Mouse (Mus musculus): ENCODE measurements at regions not wholly inside any gene's neighbourhood (a gene's known extent, or its start where the extent isn't known, plus 50 kb on each side); places are given as distances from the start of the nearest gene placed in this dataset.
A peak's percentile ranks its signal among the peaks of the same experiment; 100 is the strongest.

- TF ChIP-seq CTCF (IDR thresholded peaks at IDR 0.05; ENCODE audit: borderline replicate concordance, insufficient read depth, low read length): no peak
- TF ChIP-seq POLR2A (IDR thresholded peaks at IDR 0.05; ENCODE audit: low read depth, low read length): no peak
- no peak overlapping the region for H3K27ac ChIP-seq (ENCODE audit: insufficient read depth, low read length)
- H3K4me3 ChIP-seq (ENCODE audit: insufficient read depth, low read length): no peak overlapping the region
- peaks cover 19% of the 10 kb centered on the region for H3K4me1 ChIP-seq (ENCODE audit: control insufficient read depth, insufficient read depth, low read length)
Observed at GRCm38 (mm10) chr6:31112293-31113077, 153.6 kb upstream of the Klf14 start.

GRCm38 (mm10) chr6:31113558-31114326 is 154.9 kb upstream of the Klf14 start:
- TF ChIP-seq CTCF (IDR thresholded peaks at IDR 0.05; ENCODE audit: borderline replicate concordance, insufficient read depth, low read length) (no peak), POLR2A (IDR thresholded peaks at IDR 0.05; ENCODE audit: low read depth, low read length) (no peak)
- H3K4me1 ChIP-seq (ENCODE audit: control insufficient read depth, insufficient read depth, low read length): peaks cover 11% of the 10 kb centered on the region; the same call in 1 of the 2 replicates
- no peak overlapping the region for H3K4me3 ChIP-seq (ENCODE audit: insufficient read depth, low read length)
- H3K27ac ChIP-seq (ENCODE audit: insufficient read depth, low read length): no peak overlapping the region

GRCm38 (mm10) chr6:31114336-31115335 is 155.8 kb upstream of the Klf14 start:
- H3K27ac ChIP-seq (ENCODE audit: insufficient read depth, low read length): no peak overlapping the region
- peaks cover 11% of the 10 kb centered on the region; the same call in 1 of the 2 replicates for H3K4me1 ChIP-seq (ENCODE audit: control insufficient read depth, insufficient read depth, low read length)
- no peak overlapping the region for H3K4me3 ChIP-seq (ENCODE audit: insufficient read depth, low read length)
- TF ChIP-seq POLR2A (IDR thresholded peaks at IDR 0.05; ENCODE audit: low read depth, low read length) (no peak), CTCF (IDR thresholded peaks at IDR 0.05; ENCODE audit: borderline replicate concordance, insufficient read depth, low read length) (no peak)

- H3K27ac ChIP-seq (ENCODE audit: insufficient read depth, low read length): peak overlapping the region; percentile 8; the same call in 1 of the 2 replicates
- TF ChIP-seq POLR2A (IDR thresholded peaks at IDR 0.05; ENCODE audit: low read depth, low read length): no peak
- TF ChIP-seq CTCF (IDR thresholded peaks at IDR 0.05; ENCODE audit: borderline replicate concordance, insufficient read depth, low read length): no peak
- H3K4me3 ChIP-seq (ENCODE audit: insufficient read depth, low read length): no peak overlapping the region
- peaks cover 11% of the 10 kb centered on the region; the same call in 1 of the 2 replicates for H3K4me1 ChIP-seq (ENCODE audit: control insufficient read depth, insufficient read depth, low read length)
Observed at GRCm38 (mm10) chr6:31115566-31115965, 156.7 kb upstream of the Klf14 start.

- Histone ChIP-seq H3K27ac (ENCODE audit: insufficient read depth, low read length) (peak overlapping the region; percentile 4; the same call in 1 of the 2 replicates), H3K4me3 (ENCODE audit: insufficient read depth, low read length) (no peak overlapping the region), H3K4me1 (ENCODE audit: control insufficient read depth, insufficient read depth, low read length) (peaks cover 14% of the 10 kb centered on the region; the same call in 1 of the 2 replicates)
- no peak for TF ChIP-seq POLR2A (IDR thresholded peaks at IDR 0.05; ENCODE audit: low read depth, low read length)
- no peak for TF ChIP-seq CTCF (IDR thresholded peaks at IDR 0.05; ENCODE audit: borderline replicate concordance, insufficient read depth, low read length)
Observed at GRCm38 (mm10) chr6:31116365-31116764, 157.5 kb upstream of the Klf14 start.

- Histone ChIP-seq H3K4me3 (ENCODE audit: insufficient read depth, low read length) (no peak overlapping the region), H3K27ac (ENCODE audit: insufficient read depth, low read length) (no peak overlapping the region), H3K4me1 (ENCODE audit: control insufficient read depth, insufficient read depth, low read length) (peaks cover 14% of the 10 kb centered on the region; the same call in 1 of the 2 replicates)
- TF ChIP-seq POLR2A (IDR thresholded peaks at IDR 0.05; ENCODE audit: low read depth, low read length) (no peak), CTCF (IDR thresholded peaks at IDR 0.05; ENCODE audit: borderline replicate concordance, insufficient read depth, low read length) (no peak)
Observed at GRCm38 (mm10) chr6:31117666-31118065, 158.8 kb upstream of the Klf14 start.

GRCm38 (mm10) chr6:31121008-31121407 is 162.1 kb upstream of the Klf14 start:
- H3K4me3 ChIP-seq (ENCODE audit: insufficient read depth, low read length): no peak overlapping the region
- peak overlapping the region; percentile 74 for H3K27ac ChIP-seq (ENCODE audit: insufficient read depth, low read length)
- no peak for TF ChIP-seq CTCF (IDR thresholded peaks at IDR 0.05; ENCODE audit: borderline replicate concordance, insufficient read depth, low read length)
- TF ChIP-seq POLR2A (IDR thresholded peaks at IDR 0.05; ENCODE audit: low read depth, low read length): no peak
- H3K4me1 ChIP-seq (ENCODE audit: control insufficient read depth, insufficient read depth, low read length): peaks cover 13% of the 10 kb centered on the region; the same call in 1 of the 2 replicates

- no peak for TF ChIP-seq CTCF (IDR thresholded peaks at IDR 0.05; ENCODE audit: borderline replicate concordance, insufficient read depth, low read length)
- no peak for TF ChIP-seq POLR2A (IDR thresholded peaks at IDR 0.05; ENCODE audit: low read depth, low read length)
- Histone ChIP-seq H3K27ac (ENCODE audit: insufficient read depth, low read length) (peak overlapping the region; percentile 12; the same call in 1 of the 2 replicates), H3K4me1 (ENCODE audit: control insufficient read depth, insufficient read depth, low read length) (peaks cover 6% of the 10 kb centered on the region; the same call in 1 of the 2 replicates), H3K4me3 (ENCODE audit: insufficient read depth, low read length) (no peak overlapping the region)
Observed at GRCm38 (mm10) chr6:31122895-31123294, 164.0 kb upstream of the Klf14 start.
